Mouse (Mus musculus) liver, postnatal 0 days (tissue): ENCODE measurements around the gene Mast1.

Experiments
- CTCF ChIP-seq: sonication (generic); IDR thresholded peaks from 2 replicates; pipeline ENCODE4 v1.5.1; 2016; ENCODE audit warnings: antibody characterized with exemption, low read depth
- EP300 ChIP-seq: IDR thresholded peaks from 2 replicates; pipeline ENCODE4 v1.6.1; 2016; ENCODE audit warnings: antibody characterized with exemption, low read depth, mild to moderate bottlenecking

DNA sequence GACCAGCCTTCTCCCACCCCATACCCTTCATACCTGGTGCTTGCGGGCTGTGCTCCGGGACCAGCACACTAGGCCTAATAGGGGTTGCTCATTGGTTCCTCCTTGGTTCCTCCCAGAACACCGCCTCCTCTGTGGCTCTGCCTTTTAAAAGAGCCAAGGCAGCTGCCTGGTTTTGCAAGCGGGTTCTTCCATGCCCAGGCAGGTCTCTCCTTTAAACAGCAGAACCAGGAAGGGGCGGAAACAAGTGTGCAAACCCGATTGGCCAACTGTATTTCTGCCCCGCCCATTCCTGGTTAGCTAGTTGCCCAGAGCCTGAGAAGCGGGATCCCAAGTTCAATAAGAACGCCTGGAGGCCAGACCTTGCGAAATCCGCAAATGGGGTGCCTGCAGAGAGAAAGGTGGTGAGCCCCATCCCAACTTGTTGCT is 43.4 kb downstream of the Mast1 start, which contains the start of gene Gcdh:
- TF ChIP-seq EP300 = peak; percentile 87; the same call in 1 of the 2 replicates
- TF ChIP-seq CTCF = 0 out of 2 replicates have a peak, but pooled peaks have one; percentile 13
